Mouse (Mus musculus) liver, embryonic 14.5 days (tissue): ENCODE data around the gene Man2a1.

Experiments used
- CTCF ChIP-seq: IDR thresholded peaks from 2 replicates; pipeline ENCODE4 v1.5.1; 2016; ENCODE audit warnings: antibody characterized with exemption, low read depth, control low read depth
- EP300 ChIP-seq: IDR thresholded peaks from 2 replicates; pipeline ENCODE4 v1.6.1; 2016; ENCODE audit warnings: antibody characterized with exemption, low read depth

- TF ChIP-seq CTCF, result no peak
- TF ChIP-seq EP300, result no peak
Measured at GRCm38 (mm10) chr17:64689614-64690013, 89.1 kb downstream of the Man2a1 start.
